Mouse (Mus musculus) cerebellum, adult 2 months (tissue): ENCODE results near the gene Zfp710.

Experiments
- CTCF ChIP-seq: fragments of 200-500 bp; IDR thresholded peaks from 2 replicates; pipeline ENCODE4 v1.5.1; 2011; ENCODE audit warnings: low read depth, mild to moderate bottlenecking, control low read depth, low read length, moderate library complexity, borderline replicate concordance; ENCODE audit not compliant: insufficient read depth
- POLR2A ChIP-seq: fragments of 200-500 bp; IDR thresholded peaks from 2 replicates; pipeline ENCODE4 v1.6.1; 2011; ENCODE audit warnings: low read length, control low read depth, borderline replicate concordance; ENCODE audit not compliant: insufficient read depth

- TF ChIP-seq CTCF = no peak
- TF ChIP-seq POLR2A = no peak
These were observed 57.3 kb downstream of the Zfp710 start for GRCm38 (mm10) chr7:80081586-80082554.
